Mouse (Mus musculus): ENCODE results near the gene Prr7. TPM values are rescaled to one million over a fixed set of nuclear protein-coding genes. Genes with fewer than 3 reads are reported as not detected.
"Not testable (repeated sequence)": the region's sequence is repeated elsewhere in the genome, so short reads cannot be mapped to it uniquely, and the experiment has no call there.

Gene Prr7
- polyA plus RNA-seq, 1 experiment from 2014 or later: 0.27 TPM

- H3K4me1 ChIP-seq (replicated peaks; ENCODE audit: control insufficient read depth, insufficient read depth, low read length): no peaks in the 10 kb centered on the region
- peak overlapping the region; percentile 16 for H3K4me3 ChIP-seq (ENCODE audit: low read depth, low read length)
- TF ChIP-seq CTCF (IDR thresholded peaks at IDR 0.05; ENCODE audit: low read depth): peak; percentile 92
- no peaks in the 10 kb centered on the region for H3K9me3 ChIP-seq (ENCODE audit: control insufficient read depth)
- no peaks in the 10 kb centered on the region for H3K36me3 ChIP-seq (ENCODE audit: control insufficient read depth, insufficient read depth)
- WGBS: 12% methylated on average over 35 of the region's 35 CpGs
- ATAC-seq: peak; percentile 29; the same call in 1 of the 2 replicates
- H3K9ac ChIP-seq (ENCODE audit: low read depth, low read length): no peak overlapping the region
- no peak overlapping the region for H3K27ac ChIP-seq (ENCODE audit: low read depth, low read length)
- peaks cover 42% of the 10 kb centered on the region for H3K27me3 ChIP-seq (replicated peaks; ENCODE audit: control insufficient read depth, insufficient read depth, low read length)
- H3K4me2 ChIP-seq (replicated peaks; ENCODE audit: low read depth): peak overlapping the region; percentile 53
Measured at GRCm38 (mm10) chr13:55420933-55421800, 42.9 kb upstream of the Prr7 start.

- Histone ChIP-seq H3K9ac (ENCODE audit: low read depth, low read length) (no peak within 1 kb of the TSS), H3K27me3 (replicated peaks; ENCODE audit: control insufficient read depth, insufficient read depth, low read length) (peaks cover 9% of the 10 kb centered on the region; the same call in 1 of the 2 replicates), H3K27ac (ENCODE audit: low read depth, low read length) (no peak within 1 kb of the TSS), H3K36me3 (ENCODE audit: control insufficient read depth, insufficient read depth) (no peaks in the 10 kb centered on the region), H3K4me1 (replicated peaks; ENCODE audit: control insufficient read depth, insufficient read depth, low read length) (no peaks in the 10 kb centered on the region), H3K9me3 (ENCODE audit: control insufficient read depth) (no peaks in the 10 kb centered on the region), H3K4me3 (ENCODE audit: low read depth, low read length) (no peak within 1 kb of the TSS), H3K4me2 (replicated peaks; ENCODE audit: low read depth) (no peak within 1 kb of the TSS)
- no peak for TF ChIP-seq CTCF (IDR thresholded peaks at IDR 0.05; ENCODE audit: low read depth)
- 83% methylated on average over 10 of the region's 10 CpGs for whole genome bisulfite sequencing
- no peak for ATAC-seq
Measured at GRCm38 (mm10) chr13:55426613-55427012, 37.5 kb upstream of the Prr7 start, which contains the start of gene F12. Gene F12 (minus strand): TSS chr13:55426793.

- no peak overlapping the region for H3K4me3 ChIP-seq (ENCODE audit: low read depth, low read length)
- no peaks in the 10 kb centered on the region for H3K9me3 ChIP-seq (ENCODE audit: control insufficient read depth)
- H3K9ac ChIP-seq (ENCODE audit: low read depth, low read length): no peak overlapping the region
- no peak overlapping the region for H3K27ac ChIP-seq (ENCODE audit: low read depth, low read length)
- no peaks in the 10 kb centered on the region for H3K36me3 ChIP-seq (ENCODE audit: control insufficient read depth, insufficient read depth)
- peak; percentile 61 for ATAC-seq
- 52% methylated on average over 12 of the region's 12 CpGs for WGBS
- no peak overlapping the region for H3K4me2 ChIP-seq (replicated peaks; ENCODE audit: low read depth)
- no peaks in the 10 kb centered on the region for H3K27me3 ChIP-seq (replicated peaks; ENCODE audit: control insufficient read depth, insufficient read depth, low read length)
- TF ChIP-seq CTCF (IDR thresholded peaks at IDR 0.05; ENCODE audit: low read depth): no peak
- no peaks in the 10 kb centered on the region for H3K4me1 ChIP-seq (replicated peaks; ENCODE audit: control insufficient read depth, insufficient read depth, low read length)
Measured at GRCm38 (mm10) chr13:55429226-55429888, 34.7 kb upstream of the Prr7 start.

GRCm38 (mm10) chr13:55430566-55430965 lies 33.5 kb upstream of the Prr7 start:
- ATAC-seq: no peak
- TF ChIP-seq CTCF (IDR thresholded peaks at IDR 0.05; ENCODE audit: low read depth): no peak
- Histone ChIP-seq H3K27ac (ENCODE audit: low read depth, low read length) (no peak overlapping the region), H3K9ac (ENCODE audit: low read depth, low read length) (no peak overlapping the region), H3K27me3 (replicated peaks; ENCODE audit: control insufficient read depth, insufficient read depth, low read length) (no peaks in the 10 kb centered on the region), H3K4me3 (ENCODE audit: low read depth, low read length) (no peak overlapping the region), H3K36me3 (ENCODE audit: control insufficient read depth, insufficient read depth) (no peaks in the 10 kb centered on the region), H3K4me2 (replicated peaks; ENCODE audit: low read depth) (no peak overlapping the region), H3K9me3 (ENCODE audit: control insufficient read depth) (no peaks in the 10 kb centered on the region), H3K4me1 (replicated peaks; ENCODE audit: control insufficient read depth, insufficient read depth, low read length) (no peaks in the 10 kb centered on the region)
- 84% methylated on average over 2 of the region's 2 CpGs for WGBS

GRCm38 (mm10) chr13:55431889-55432685 lies 32.0 kb upstream of the Prr7 start:
- H3K4me2 ChIP-seq (replicated peaks; ENCODE audit: low read depth): no peak overlapping the region
- WGBS: 62% methylated on average over 10 of the region's 10 CpGs
- no peak for ATAC-seq
- no peak overlapping the region for H3K4me3 ChIP-seq (ENCODE audit: low read depth, low read length)
- H3K4me1 ChIP-seq (replicated peaks; ENCODE audit: control insufficient read depth, insufficient read depth, low read length): no peaks in the 10 kb centered on the region
- H3K9ac ChIP-seq (ENCODE audit: low read depth, low read length): no peak overlapping the region
- no peaks in the 10 kb centered on the region for H3K9me3 ChIP-seq (ENCODE audit: control insufficient read depth)
- no peaks in the 10 kb centered on the region for H3K27me3 ChIP-seq (replicated peaks; ENCODE audit: control insufficient read depth, insufficient read depth, low read length)
- TF ChIP-seq CTCF (IDR thresholded peaks at IDR 0.05; ENCODE audit: low read depth): no peak
- no peaks in the 10 kb centered on the region for H3K36me3 ChIP-seq (ENCODE audit: control insufficient read depth, insufficient read depth)
- no peak overlapping the region for H3K27ac ChIP-seq (ENCODE audit: low read depth, low read length)

GRCm38 (mm10) chr13:55437111-55437629 lies 26.9 kb upstream of the Prr7 start:
- H3K27me3 ChIP-seq (replicated peaks; ENCODE audit: control insufficient read depth, insufficient read depth, low read length); ATAC-seq; H3K36me3 ChIP-seq (ENCODE audit: control insufficient read depth, insufficient read depth); H3K4me2 ChIP-seq (replicated peaks; ENCODE audit: low read depth); H3K9ac ChIP-seq (ENCODE audit: low read depth, low read length); H3K4me1 ChIP-seq (replicated peaks; ENCODE audit: control insufficient read depth, insufficient read depth, low read length); H3K9me3 ChIP-seq (ENCODE audit: control insufficient read depth); H3K4me3 ChIP-seq (ENCODE audit: low read depth, low read length); H3K27ac ChIP-seq (ENCODE audit: low read depth, low read length): not testable (repeated sequence)
- 81% methylated on average over 14 of the region's 15 CpGs for WGBS

Data from intestine, postnatal 0 days (tissue).